Mouse (Mus musculus) neural tube, embryonic 10.5 days (tissue): ENCODE measurements around the gene Kansl3.

Experiments used
- DNase-seq: peaks from one replicate; pipeline ENCODE4 v3.0.0-alpha.2; 2017; ENCODE audit warnings: low spot score; ENCODE audit errors: extremely low spot score

The Kansl3 gene

GRCm38 (mm10) chr1:36368969-36369645 lies at the start of gene Kansl3:
TSS of gene Kansl3 (minus strand) at chr1:36369181.
- DNase-seq = peak; percentile 96

GRCm38 (mm10) chr1:36404531-36404930 lies 35.5 kb upstream of the Kansl3 start:
- no peak for DNase-seq

DNA sequence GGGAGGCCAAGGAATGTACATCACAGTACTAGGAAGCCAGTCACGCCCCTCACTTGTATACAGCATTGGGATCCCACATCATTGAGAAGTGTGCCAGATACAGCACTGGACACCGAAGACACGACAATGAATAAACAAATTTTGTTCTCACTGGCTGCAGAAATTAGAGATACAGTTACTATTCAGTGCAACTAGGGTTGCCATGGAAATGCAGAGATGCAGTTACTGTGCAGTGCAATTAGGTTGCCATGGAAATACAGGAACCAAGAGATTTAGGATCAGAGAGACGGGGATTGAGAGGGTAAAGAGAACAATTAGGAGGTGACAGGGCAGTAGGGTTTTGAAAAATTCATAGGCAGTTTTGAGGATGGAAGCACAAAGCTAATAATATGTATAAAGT lies 32.5 kb upstream of the Kansl3 start:
- no peak for DNase-seq

DNA sequence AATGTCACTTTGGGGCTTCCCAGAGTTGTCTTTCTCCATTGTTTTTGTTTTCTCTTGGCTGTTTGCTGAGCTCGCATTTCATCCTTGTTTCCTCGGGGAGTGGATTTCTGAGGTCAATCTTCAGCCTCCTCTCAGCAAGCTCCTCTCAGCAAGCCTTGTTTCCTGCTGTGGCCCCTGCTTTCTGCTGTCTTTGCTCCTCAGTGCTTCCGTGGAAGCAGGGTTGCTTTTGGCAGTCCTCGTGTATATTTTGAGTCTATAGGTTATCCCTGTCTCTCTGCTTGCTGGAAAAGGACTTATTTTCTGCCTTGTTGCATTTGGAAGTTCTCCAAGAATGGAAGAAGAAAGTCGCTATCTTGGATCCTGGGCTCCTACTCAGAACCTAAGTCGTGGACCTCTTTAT lies 28.1 kb upstream of the Kansl3 start:
- DNase-seq = no peak

DNA sequence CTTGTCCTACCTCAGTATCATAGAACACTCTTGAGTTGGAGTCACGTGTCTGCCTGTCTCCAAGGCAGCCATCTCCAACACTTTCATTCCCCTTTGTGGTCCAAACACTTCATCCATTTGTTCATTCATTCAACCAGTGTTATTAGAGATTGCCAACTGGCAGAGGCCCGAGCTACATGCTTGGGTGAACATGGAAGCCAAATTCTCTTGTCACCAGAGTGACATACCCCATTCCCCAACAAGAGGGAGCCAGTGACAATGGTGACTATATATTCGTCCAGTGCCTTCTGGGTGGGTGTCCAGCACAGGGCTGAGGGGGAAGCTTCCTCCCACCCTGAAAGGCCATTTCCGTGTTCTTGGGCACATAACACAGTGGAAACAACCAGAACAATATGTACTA lies 10.6 kb upstream of the Kansl3 start:
- no peak for DNase-seq

DNA sequence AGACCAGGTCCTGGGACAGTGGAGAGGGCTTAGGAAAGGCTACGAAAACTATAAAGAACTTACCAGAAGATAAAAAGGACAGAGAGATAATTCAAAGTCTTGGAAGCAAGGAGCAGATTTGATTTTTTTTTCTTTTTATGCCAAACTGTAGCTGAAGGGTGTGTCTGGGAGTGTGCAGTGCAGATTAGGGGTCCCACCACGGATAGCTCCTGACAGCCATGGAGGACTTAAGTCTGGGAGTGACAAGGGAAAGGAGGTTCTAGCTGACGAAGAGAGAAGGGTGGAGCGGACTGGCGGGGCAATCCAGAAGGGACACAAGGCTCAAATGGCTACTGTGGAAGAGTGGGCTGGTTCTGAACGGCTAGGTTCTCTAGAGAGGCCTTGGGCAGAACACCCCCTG lies 9.9 kb upstream of the Kansl3 start:
- no peak for DNase-seq

DNA sequence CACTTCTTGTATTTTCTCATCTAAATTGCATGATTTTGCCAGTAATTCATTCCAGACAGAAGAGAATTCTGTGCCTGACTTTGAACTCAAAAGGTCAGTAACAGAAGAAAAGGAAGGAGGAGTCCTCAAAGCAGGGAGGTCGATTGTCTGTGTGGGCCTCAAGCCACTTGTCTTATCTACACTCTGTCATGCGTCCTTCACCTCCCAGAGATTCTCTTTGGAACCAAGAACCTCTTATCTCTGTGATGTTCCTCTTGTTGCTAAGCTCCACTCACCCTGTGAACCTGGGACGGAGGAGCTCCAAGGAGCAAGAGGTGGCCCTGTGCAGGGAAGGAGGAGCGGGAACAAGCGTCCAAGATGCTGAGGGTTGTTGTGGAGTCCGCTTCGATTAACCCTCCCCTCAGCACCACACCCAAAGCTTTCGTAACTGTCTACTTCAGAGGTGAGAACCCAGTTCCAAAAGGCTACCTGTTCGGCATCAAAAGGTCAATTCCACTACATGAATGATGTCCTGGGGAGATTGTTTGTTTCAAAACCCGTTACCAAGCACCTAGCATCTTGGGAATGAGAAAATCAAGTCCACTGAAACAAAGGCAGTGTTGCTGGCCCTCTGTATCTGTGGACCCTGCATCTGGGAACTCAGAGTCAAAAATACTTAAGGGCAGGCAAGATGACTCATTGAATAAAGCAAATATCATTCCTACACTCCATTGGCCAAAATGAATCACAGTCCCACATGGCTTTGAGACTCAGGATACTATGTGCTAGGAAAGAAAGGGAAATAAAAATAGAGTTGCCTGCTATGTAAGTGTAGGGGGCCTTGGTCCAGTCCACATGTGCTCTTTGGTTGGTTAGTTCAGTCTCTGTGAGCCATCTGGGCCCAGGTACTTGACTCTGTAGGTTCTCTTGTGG lies 3.2 kb upstream of the Kansl3 start, which contains the start of gene Fer1l5:
TSS of gene Fer1l5 (plus strand) at position 358 of the 912 bp plus-strand sequence.
- no peak for DNase-seq

- DNase-seq = no peak
Measured at GRCm38 (mm10) chr1:36370918-36371317, 1.9 kb upstream of the Kansl3 start.

GRCm38 (mm10) chr1:36368112-36368968 lies 641 bp downstream of the Kansl3 start:
- no peak for DNase-seq

DNA sequence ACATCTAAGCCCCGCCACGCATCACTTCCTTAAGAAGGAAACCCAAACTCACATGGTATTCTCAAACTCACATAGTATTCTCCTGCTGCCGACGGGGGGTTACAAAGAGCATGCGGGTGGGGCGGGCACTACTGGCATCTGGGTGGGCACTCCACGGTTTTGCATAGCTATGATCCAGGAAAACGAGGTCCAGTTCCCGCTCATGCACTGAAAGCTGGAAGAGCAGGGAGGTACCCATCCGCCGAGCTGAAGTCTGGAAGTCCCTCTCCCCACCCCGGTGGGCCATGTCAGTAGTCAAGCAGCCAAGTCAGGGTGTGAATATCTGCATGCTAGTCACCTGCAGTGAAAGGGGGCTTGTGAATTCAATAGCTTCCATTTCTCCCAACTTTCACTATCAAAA lies 1.3 kb downstream of the Kansl3 start:
- DNase-seq = no peak

DNA sequence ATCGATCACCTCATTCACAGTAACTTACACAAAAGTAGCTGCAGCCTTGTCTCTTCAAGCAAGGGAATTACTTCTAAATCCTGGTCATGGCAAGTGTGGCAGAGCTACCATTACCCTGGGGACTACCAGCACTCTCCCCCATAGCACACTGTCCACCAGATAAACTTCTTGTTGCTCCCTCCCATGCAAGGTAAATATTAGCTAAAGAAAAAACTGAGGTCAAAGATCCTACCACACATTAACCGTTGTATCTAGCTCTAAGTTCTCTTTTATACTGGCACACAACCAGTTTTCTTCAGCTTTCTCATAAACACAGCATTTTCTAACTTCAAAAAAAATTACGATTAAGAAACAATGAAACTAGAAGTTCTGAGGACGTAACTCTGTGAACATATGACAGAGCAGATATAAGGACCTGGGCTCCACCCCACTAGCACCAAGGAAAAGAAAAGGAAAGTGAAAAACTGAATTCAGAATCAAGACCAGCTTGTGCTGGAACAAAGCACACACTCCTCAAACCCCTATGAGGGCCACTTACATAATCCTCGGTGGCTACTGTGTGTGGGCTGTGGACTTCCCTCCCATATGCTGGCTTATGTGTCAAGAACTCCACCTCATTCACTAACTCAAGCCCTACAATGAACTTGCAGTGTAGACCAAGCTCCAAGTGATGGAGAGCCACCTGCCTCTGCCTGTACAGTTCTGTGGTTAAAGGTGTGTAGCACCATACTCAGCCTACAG lies 11.9 kb downstream of the Kansl3 start:
- DNase-seq = no peak

DNA sequence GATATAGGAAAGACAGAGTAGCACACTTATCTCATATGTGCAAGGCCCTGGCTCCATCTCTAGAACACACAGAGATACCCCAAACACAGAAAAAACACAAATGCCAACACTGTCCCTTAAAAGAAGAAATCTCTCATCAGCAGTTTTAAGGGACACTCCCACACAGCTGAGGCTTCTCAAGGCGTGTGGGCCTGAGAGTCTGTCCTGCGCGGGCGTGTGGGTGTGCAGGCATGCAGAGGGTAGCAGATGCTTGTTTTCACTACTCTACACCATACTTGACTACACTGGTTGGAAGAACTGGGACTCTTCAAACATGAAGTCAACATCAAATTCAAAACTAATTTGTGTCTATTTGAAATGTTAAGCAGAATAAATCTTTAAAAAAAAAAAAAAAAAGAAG lies 16.6 kb downstream of the Kansl3 start:
- DNase-seq = no peak

DNA sequence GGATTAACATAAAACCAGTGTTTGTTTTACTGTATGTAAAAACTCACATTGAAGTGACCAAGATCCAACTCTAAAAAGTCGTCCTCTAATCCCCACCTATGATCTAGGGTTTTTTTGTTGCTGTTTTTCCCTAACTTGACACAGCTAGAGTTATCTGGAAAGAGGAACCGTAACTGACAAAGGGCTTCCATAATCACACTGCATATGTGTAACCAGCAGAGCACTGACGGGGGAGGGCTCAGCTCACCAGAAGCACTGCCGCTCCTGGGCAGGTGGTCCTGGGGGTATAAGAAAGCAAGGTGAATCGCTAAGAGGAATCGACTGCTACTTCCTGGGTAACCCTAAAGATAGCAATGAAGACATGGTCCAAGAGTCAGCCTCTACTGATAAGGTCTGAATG lies 26.4 kb downstream of the Kansl3 start:
- no peak for DNase-seq

GRCm38 (mm10) chr1:36332955-36333887 lies 35.8 kb downstream of the Kansl3 start:
- no peak for DNase-seq

- DNase-seq = no peak
Measured at GRCm38 (mm10) chr1:36331743-36332142, 37.2 kb downstream of the Kansl3 start.

GRCm38 (mm10) chr1:36326815-36327214 lies 42.2 kb downstream of the Kansl3 start:
- no peak for DNase-seq

DNA sequence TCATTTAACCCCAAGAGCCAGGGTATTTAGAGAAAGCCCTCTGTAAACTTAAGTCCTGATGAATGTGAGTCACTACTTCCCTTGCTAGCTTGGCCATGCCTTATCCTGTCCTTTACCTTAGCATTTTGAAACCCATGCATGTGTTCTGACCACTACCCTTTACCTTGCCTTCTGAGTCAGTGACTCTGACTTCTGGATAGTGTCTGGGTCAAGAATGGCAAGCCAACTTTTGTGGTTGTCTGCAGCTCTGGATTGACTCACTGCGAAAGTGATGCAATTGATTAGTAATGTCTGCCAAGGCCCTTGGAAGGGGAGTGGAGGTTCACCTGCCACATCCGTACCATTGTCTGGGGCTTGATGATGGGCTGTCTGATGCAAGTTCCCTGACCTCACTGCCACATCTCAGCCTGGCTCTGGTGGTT lies 43.1 kb downstream of the Kansl3 start:
- no peak for DNase-seq

DNA sequence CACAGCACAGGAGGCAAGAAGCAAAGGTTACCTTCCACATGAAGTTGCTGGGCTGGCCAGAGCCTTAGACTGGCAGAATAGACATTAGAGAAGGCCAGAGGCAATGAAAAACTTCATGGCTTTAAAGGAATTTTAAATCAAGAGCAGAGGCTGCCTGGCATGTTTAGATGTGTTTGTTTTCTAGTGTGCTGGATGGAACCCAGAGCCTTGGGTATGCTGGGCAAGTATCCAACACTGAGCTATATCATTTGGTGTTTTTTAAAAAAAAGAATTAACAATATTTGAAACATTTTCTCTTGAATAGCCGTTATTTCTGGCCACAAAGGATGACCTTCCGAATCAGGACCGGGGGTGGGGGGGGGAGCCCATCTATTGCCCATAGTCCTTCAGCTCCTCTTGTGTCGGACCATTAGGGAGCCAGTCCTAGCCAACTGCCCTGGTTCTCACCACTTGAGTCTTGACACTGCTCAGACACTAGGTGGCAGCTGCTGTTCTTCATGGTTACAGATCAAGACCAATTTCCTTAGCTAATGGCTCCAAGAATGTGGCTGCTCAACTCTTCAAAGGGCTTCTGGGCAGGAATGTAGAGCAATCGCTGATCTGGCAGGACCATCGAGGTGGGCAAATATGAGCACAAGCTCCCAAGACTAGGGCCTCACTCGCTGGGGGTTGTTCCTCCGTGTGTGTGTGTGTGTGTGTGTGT lies 45.1 kb downstream of the Kansl3 start:
- DNase-seq = no peak

GRCm38 (mm10) chr1:36323076-36323475 lies 45.9 kb downstream of the Kansl3 start:
- DNase-seq = no peak
